Mouse (Mus musculus) embryonic stem cell, embryonic (primary cell): Measurements from ENCODE around the gene Gm9964.
"Not testable (repeated sequence)": the region's sequence is repeated elsewhere in the genome, so short reads cannot be mapped to it uniquely, and the experiment has no call there.

ENCODE experiments used
- CTCF ChIA-PET, 4 experiments: fragments of 300-600 bp in 2 of 4; fragments of 350-600 bp in 2 of 4; sonication (Branson Sonifier 250); formaldehyde crosslinking; loops; one replicate each; lab custom pipeline; 2022; ENCODE audit warnings: inconsistent platforms in 2 of 4; lab: Charles Lee
- POLR2A ChIA-PET, 4 experiments: fragments of 300-600 bp in 2 of 4; fragments of 350-600 bp in 2 of 4; sonication (Branson Sonifier 250); formaldehyde crosslinking; loops; one replicate each; lab custom pipeline; 2022; ENCODE audit warnings: antibody characterized with exemption in 4 of 4, inconsistent platforms in 1 of 4; lab: Charles Lee

Gm9964 gene

GRCm38 (mm10) chr11:79287447-79287846, 9.3 kb downstream of the Gm9964 start:
- POLR2A ChIA-PET: interaction anchor here in 1 of 4 experiments (1.0 to 1.7 kb wide), 2 partner anchors 9 to 96 kb away, joined by 3 to 4 read pairs; no protein-coding TSS in a partner anchor
- CTCF ChIA-PET: interaction anchor here in 2 of 4 experiments (0.6 to 1.4 kb wide), 4 partner anchors 9 to 127 kb away, joined by 3 to 4 read pairs (median 3); partner anchors contain the start of gene Gm9964 (in 1 of the 2)

DNA sequence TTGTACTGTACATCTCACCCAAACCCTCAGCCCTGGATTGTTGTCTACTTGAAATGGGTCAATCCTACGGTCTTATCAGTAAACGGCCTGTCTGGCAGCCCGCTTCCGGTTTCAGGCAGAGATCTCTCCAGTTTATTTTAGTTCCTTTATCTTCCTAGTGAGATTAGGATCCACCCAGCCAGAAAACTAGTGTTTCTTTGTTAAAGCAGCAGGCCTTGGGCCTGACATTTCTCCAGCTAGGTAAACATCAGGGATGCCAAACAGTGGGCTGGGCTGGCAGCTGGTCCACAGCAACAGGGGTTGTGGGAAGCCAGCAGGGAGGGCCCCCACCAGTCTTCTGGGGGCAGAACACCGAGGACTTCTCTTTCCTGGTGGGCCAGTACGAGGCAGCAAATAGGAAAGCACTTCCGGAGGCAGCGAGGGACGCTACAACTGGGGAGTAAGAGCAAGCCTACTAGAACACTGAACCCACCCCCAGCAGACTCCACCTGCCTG, 10.4 kb downstream of the Gm9964 start:
- POLR2A ChIA-PET: interaction anchor here in 1 of 4 experiments (0.6 kb wide), 1 partner anchor 78 kb away, joined by 3 read pairs; no protein-coding TSS in a partner anchor
- CTCF ChIA-PET: interaction anchor here in 2 of 4 experiments (0.7 to 1.1 kb wide), 2 partner anchors 62 to 886 kb away, joined by 3 to 4 read pairs; no protein-coding TSS in a partner anchor

GRCm38 (mm10) chr11:79283350-79284030, 13.2 kb downstream of the Gm9964 start:
- ChIA-PET CTCF (no interaction called here), POLR2A (no interaction called here)

- POLR2A ChIA-PET: interaction anchor here in 2 of 4 experiments (0.6 to 1.2 kb wide), 4 partner anchors 25 to 379 kb away, joined by 3 to 5 read pairs (median 3); no protein-coding TSS in a partner anchor
- CTCF ChIA-PET: interaction anchor here in 1 of 4 experiments (0.8 kb wide), 1 partner anchor 57 kb away, joined by 3 read pairs; no protein-coding TSS in a partner anchor
These were observed 15.3 kb downstream of the Gm9964 start for GRCm38 (mm10) chr11:79281396-79281795.

DNA sequence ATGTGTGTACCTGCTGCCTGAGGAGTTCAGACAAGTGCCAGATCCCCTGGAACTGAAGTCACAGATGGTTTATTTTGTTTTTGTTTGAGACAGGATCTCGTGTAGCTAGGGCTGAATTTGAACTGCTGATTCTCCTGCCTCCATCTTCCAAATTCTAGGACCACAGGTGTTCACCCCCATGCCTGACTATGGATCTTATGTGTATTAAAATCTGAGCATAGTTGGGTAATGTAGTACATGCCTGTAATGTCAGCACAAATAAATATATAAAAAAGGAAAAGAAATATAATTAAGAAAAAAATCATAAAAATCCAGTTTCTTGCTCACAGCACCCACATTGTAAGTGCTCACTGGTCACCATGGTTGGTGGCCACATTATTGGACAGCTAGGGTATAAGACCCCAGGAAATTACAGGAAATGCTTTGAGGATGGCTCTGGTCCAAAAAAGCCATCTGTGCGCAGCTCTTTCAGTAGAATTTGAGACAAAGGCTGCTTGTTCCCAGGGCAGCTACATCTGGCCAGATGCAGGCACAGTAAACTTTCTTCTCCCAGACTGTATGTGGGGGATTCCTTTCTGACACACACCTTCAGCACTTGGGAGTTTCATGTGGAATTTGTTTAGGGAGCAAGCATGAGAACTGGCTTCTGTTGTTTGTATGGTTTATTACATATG, 16.8 kb downstream of the Gm9964 start:
- CTCF ChIA-PET: interaction anchor here in 1 of 4 experiments (0.9 to 1.0 kb wide), 2 partner anchors 17 to 55 kb away, joined by 3 to 4 read pairs; partner anchors contain the start of gene Gm9964

GRCm38 (mm10) chr11:79273757-79274156, 22.9 kb downstream of the Gm9964 start:
- CTCF ChIA-PET: interaction anchor here in 3 of 4 experiments (0.5 to 0.7 kb wide), 4 partner anchors 12 to 153 kb away, joined by 3 to 6 read pairs (median 3); no protein-coding TSS in a partner anchor
- POLR2A ChIA-PET: interaction anchor here in 1 of 4 experiments (1.0 kb wide), 1 partner anchor 14 kb away, joined by 3 read pairs; no protein-coding TSS in a partner anchor

More for the DNA sequence above, 16.8 kb downstream of the Gm9964 start:
- POLR2A ChIA-PET: interaction anchor here in 2 of 4 experiments (0.6 to 1.3 kb wide), 3 partner anchors 55 to 294 kb away, joined by 3 to 4 read pairs (median 3); no protein-coding TSS in a partner anchor

DNA sequence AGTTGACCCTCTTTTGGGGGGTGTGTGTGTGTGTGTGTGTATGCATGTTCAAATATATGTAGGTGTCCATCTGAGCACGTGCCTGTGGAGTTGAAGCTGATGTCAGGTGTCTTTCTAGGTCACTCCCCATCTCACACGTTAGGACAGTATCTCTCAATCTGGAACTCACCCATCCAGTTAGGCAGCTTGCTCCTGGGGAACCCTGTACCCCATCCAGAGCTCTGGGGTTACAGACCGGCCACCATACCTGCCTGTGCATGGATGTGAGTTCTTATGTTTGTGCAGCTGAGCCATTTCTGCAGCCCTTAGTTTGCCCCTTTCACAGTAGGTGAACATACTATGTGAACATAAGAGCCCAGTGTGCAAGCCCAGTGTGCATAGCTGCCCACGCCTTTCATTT, 23.7 kb downstream of the Gm9964 start:
- ChIA-PET POLR2A (no interaction called here), CTCF (interaction anchor here in 3 of 4 experiments (0.5 to 0.7 kb wide), 4 partner anchors 17 to 272 kb away, joined by 3 to 6 read pairs (median 3); no protein-coding TSS in a partner anchor)

DNA sequence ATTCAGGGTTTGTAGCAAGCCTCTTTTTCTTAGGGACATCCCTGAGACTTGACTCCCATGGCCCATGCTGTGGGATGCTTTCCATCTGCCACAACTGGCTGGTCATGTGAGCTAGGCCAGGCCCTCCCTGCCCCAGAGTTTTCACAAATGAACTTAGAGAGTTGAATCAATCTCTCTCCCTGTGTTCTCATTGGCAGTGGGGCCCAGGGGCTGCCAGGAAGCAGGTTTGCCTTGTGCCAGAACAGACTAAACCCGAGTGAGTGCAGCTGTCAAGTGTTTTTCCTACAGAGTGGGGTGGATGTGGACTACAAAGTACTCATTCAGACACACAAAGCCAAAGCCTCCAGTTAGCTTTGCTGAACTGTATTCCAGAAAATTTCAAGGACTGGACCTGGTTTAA, 29.5 kb downstream of the Gm9964 start:
- CTCF ChIA-PET: no interaction called here
- POLR2A ChIA-PET: no interaction called here

- CTCF ChIA-PET: no interaction called here
- POLR2A ChIA-PET: interaction anchor here in 1 of 4 experiments (0.9 to 1.8 kb wide), 3 partner anchors 9 to 14 kb away, joined by 3 to 4 read pairs (median 4); no protein-coding TSS in a partner anchor
These were observed 32.3 kb downstream of the Gm9964 start for GRCm38 (mm10) chr11:79264376-79264775.

DNA sequence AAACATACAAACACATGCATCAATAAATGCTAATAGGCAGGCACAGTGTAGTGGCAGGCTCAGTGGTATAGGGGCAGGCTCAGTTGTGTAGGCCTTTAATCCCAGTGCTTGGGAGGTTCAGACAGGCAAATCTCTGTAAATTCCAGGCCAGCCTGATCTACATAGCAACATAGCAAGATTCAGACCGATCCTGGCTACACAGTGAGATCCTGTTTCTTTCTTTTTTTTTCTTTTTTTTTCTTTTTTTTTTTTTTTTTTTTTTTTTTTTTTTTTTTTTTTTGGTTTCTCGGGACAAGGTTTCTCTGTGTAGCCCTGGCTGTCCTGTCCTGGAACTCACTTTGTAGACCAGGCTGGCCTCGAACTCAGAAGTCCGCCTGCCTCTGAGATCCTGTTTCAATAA, 36.6 kb downstream of the Gm9964 start:
- CTCF ChIA-PET: not testable (repeated sequence)
- POLR2A ChIA-PET: interaction anchor here in 2 of 4 experiments (0.7 to 1.1 kb wide), 2 partner anchors 14 to 853 kb away, joined by 3 to 15 read pairs; no protein-coding TSS in a partner anchor

DNA sequence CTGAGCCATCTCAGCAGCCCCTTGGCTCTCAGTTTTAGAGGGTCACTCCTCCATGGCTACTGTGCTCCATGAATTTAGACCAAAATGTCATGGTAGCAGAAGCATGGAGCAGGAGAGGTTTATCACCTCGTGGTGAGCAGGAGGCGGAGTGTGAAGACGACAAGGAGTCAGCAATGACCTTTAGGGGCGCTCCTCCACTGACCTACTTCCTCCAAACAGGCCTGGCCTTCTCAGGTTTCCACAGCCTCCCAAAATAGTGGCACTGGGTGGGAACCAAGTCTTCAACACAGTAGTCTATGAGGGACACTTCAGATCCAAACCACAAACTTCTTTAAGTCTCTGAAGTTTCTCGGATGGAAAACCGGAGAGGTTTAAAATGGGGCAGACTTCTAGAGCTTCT, 38.0 kb downstream of the Gm9964 start:
- ChIA-PET POLR2A (interaction anchor here in 3 of 4 experiments (0.6 to 2.8 kb wide), 4 partner anchors 10 to 1276 kb away, joined by 3 to 9 read pairs (median 5); partner anchors contain the start of gene Phf12 (in 1 of the 3)), CTCF (interaction anchor here in 1 of 4 experiments (1.3 kb wide), 1 partner anchor 34 kb away, joined by 3 read pairs; no protein-coding TSS in a partner anchor)

GRCm38 (mm10) chr11:79254391-79255098, 42.2 kb downstream of the Gm9964 start, which contains the start of gene Wsb1:
Wsb1 (minus strand) TSS chr11:79254671.
- CTCF ChIA-PET: interaction anchor here in 1 of 4 experiments (0.5 to 1.3 kb wide), 2 partner anchors 287 to 1290 kb away, joined by 3 read pairs; no protein-coding TSS in a partner anchor
- POLR2A ChIA-PET: interaction anchor here (0.5 to 3.2 kb wide), 33 partner anchors 8 to 1805 kb away, joined by 3 to 12 read pairs (median 4); partner anchors contain the start of genes Nf1 (in 1 of the 4) and Pigs (in 1 of the 4)

DNA sequence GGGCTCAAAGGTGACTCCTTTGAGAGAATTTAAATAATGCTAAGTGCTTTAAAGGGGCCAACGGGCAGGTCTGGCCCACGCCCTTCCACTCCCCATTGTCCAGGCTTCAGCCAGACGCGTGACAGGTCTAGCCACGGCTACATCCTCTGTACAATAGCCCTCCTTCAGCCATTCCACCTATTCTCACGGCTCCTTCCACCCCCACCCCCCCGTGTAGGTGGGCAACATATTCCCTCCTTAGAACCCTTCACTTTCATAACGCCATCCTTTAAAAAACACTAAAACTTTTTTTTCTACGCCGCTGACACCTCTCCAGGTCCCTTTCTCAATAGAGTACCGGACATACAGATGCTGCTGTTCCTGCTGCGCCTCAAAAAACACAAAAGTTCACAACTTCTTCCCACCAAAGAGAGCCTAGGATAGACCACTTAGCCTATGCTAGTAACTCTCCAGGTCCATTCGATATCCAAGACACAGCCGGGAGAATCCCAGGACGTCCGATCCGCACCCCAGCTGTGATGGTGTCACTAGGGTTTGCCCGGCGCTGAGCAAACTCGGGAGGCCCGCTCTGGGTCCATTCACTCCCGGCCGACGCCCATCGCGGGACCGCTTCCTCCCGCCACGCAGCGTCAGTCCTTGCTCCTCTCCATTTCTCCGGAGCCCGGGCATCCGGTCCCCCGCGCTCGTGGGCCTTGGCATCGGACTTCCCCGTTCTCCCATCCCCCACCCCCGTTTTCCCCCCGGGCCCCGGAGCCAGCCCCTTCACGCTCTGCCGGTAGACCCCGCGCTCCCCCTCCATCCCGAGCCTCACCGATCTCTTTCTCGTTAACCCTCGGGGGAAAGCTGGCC, 42.9 kb downstream of the Gm9964 start:
- ChIA-PET POLR2A (interaction anchor here in 3 of 4 experiments (0.6 to 3.2 kb wide), 24 partner anchors 8 to 1804 kb away, joined by 3 to 12 read pairs (median 4); partner anchors contain the start of genes Gm9964 (in 1 of the 3) and Nf1 (in 1 of the 3)), CTCF (interaction anchor here in 2 of 4 experiments (0.5 to 1.3 kb wide), 3 partner anchors 179 to 901 kb away, joined by 3 to 6 read pairs (median 4); no protein-coding TSS in a partner anchor)

GRCm38 (mm10) chr11:79252881-79253541, 43.7 kb downstream of the Gm9964 start:
- ChIA-PET POLR2A (interaction anchor here in 3 of 4 experiments (0.8 to 3.2 kb wide), 18 partner anchors 10 to 828 kb away, joined by 3 to 12 read pairs (median 4); partner anchors contain the start of genes Crlf3 (in 1 of the 3) and Gm9964 (in 1 of the 3)), CTCF (interaction anchor here in 2 of 4 experiments (0.5 to 0.6 kb wide), 2 partner anchors 51 to 900 kb away, joined by 3 to 6 read pairs; no protein-coding TSS in a partner anchor)
